Mouse (Mus musculus) lung, embryonic 16.5 days (tissue): ENCODE data around the gene Grin3b. TPM values are rescaled to one million over a fixed set of nuclear protein-coding genes. Genes with fewer than 3 reads are reported as not detected.

Experiments
- ATAC-seq: fragments of 200-750 bp; cut with Nextera tagmentation; 2 replicates; pipeline ENCODE4 v1.8.0; 2017; ENCODE audit warnings: low read depth, mild to moderate bottlenecking, moderate library complexity
- H3K27ac ChIP-seq: fragments of 300-500 bp; sonication (generic); 2 replicates; pipeline ENCODE4 v1.5.1; 2014; ENCODE audit warnings: mild to moderate bottlenecking, control low read depth, low read length
- H3K27me3 ChIP-seq: fragments of 300-500 bp; sonication (generic); 2 replicates; pipeline ENCODE4 v1.6.1; 2014; ENCODE audit warnings: low read depth, low read length, mixed read lengths; ENCODE audit not compliant: control insufficient read depth, insufficient read depth
- H3K36me3 ChIP-seq: fragments of 300-500 bp; sonication (generic); 2 replicates; pipeline ENCODE4 v1.6.1; 2014; ENCODE audit warnings: low read length; ENCODE audit not compliant: control insufficient read depth, insufficient read depth
- H3K4me1 ChIP-seq: fragments of 300-500 bp; sonication (generic); replicated peaks from 2 replicates; pipeline ENCODE4 v1.6.1; 2014; ENCODE audit warnings: low read length, mixed read lengths; ENCODE audit not compliant: control insufficient read depth, insufficient read depth
- H3K4me2 ChIP-seq: fragments of 300-500 bp; sonication (generic); 2 replicates; pipeline ENCODE4 v1.6.1; 2014; ENCODE audit warnings: low read depth, low read length, control low read depth
- H3K4me3 ChIP-seq: fragments of 300-500 bp; sonication (generic); 2 replicates; pipeline ENCODE4 v1.5.1; 2014; ENCODE audit warnings: mild to moderate bottlenecking, low read length, control low read depth
- H3K9ac ChIP-seq: fragments of 300-500 bp; sonication (generic); 2 replicates; pipeline ENCODE4 v1.6.1; 2014; ENCODE audit warnings: low read length, control low read depth
- H3K9me3 ChIP-seq: fragments of 300-500 bp; sonication (generic); 2 replicates; pipeline ENCODE4 v1.6.1; 2016; ENCODE audit warnings: low read length; ENCODE audit not compliant: control insufficient read depth
- WGBS: fragments of 180-500 bp; shearing (Covaris S2); extraction: QIAGEN DNeasy Blood & Tissue Kit; methylation state at CpG from one replicate; pipeline ENCODE4 v1.1.7; 2014; 5-methylcytosine and 5-hydroxymethylcytosine counted together
- polyA plus RNA-seq: library from polyadenylated mRNA; unstranded; fragments of >200 nt; fragmentation: Nextera tagmentation; extraction: Ambion mirVana; gene quantifications from 2 replicates; pipeline ENCODE4 v1.2.1, GENCODE M21; 2015

Gene Grin3b
- polyA plus RNA-seq, 1 experiment from 2014 or later = 0.25 TPM

DNA sequence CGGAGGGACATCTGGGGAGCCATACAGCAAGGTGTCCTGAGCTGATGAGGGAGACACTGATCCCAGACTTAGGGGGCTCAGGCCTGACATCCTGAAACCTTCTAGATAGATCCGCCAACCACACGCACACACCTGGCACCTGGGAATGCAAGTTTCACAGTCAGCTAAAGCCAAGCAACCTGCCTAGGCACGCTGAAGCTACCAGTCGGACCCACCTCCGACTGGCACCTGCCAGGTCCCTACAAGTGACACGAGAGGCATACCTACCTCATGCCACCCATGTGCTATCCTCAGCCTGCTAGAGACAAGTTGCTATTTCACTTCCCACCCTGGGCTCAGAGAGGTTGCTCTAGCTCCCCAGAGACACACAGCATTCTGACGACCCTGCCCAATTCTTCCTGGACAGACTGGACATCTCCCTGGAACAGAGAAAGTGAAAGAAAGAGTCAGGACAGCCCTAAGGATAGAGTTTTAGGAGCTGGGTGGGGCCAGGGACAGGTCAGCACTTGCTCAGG, 18.8 kb downstream of the Grin3b start:
- peak overlapping the region; percentile 93 for H3K9ac ChIP-seq
- H3K4me2 ChIP-seq = peak overlapping the region; percentile 67
- ATAC-seq = no peak
- peak overlapping the region; percentile 90 for H3K4me3 ChIP-seq
- peak overlapping the region; percentile 98 for H3K27ac ChIP-seq
- H3K4me1 ChIP-seq = peaks cover 44% of the 10 kb centered on the region
- peaks cover 36% of the 10 kb centered on the region for H3K36me3 ChIP-seq
- 15% methylated on average over 8 of the region's 8 CpGs for WGBS
- H3K9me3 ChIP-seq = peaks cover 4% of the 10 kb centered on the region
- no peaks in the 10 kb centered on the region for H3K27me3 ChIP-seq

DNA sequence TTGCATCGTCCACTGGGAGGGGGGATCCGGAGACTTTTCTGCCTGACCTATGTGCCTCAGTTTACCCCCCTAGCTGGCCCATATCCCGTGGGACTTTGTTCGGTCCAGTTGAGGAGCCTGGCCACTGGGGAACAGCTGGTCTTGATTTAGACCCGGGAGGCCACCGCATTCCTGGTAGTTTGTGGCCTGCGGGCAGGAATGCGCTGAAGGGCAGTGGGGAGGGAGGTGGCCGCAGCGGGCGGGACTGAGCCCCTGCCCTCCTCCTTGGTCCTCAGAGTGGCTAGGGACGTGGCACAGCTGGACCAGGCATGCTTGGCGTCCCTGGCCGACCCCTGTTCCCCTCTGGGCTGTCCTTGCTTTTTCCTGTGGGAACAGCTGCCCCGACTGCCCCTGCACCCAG, 19.4 kb downstream of the Grin3b start:
- Histone ChIP-seq H3K36me3 (peaks cover 41% of the 10 kb centered on the region), H3K9ac (peak overlapping the region; percentile 93), H3K4me1 (peaks cover 46% of the 10 kb centered on the region), H3K4me3 (peak overlapping the region; percentile 90), H3K27ac (peak overlapping the region; percentile 98), H3K9me3 (peaks cover 4% of the 10 kb centered on the region), H3K27me3 (no peaks in the 10 kb centered on the region), H3K4me2 (peak overlapping the region; percentile 67)
- peak; percentile 40 for ATAC-seq
- WGBS = 15% methylated on average over 15 of the region's 15 CpGs

DNA sequence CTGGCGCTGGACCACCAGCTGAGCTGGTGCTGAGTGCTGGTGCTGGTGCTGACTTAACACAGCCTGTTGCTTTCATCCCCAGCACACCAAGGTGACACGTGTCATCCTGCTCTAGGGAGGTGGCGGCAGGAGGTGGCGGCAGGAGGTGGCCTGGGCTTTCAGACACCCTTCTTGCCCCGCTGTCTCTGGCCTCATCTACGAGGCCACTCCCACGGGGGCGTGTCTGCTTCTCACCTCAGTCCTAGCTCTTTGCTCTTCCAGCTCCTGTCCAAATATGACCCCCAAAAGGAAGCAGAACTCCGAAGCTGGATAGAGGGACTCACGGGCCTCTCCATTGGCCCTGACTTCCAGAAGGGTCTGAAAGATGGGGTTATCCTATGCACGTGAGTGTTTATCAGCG, 20.6 kb downstream of the Grin3b start:
- Histone ChIP-seq H3K36me3 (peaks cover 45% of the 10 kb centered on the region), H3K9ac (no peak overlapping the region), H3K27ac (no peak overlapping the region), H3K9me3 (peaks cover 4% of the 10 kb centered on the region), H3K4me2 (peak overlapping the region; percentile 33), H3K4me1 (peaks cover 41% of the 10 kb centered on the region), H3K4me3 (0 out of 2 replicates have a peak overlapping the region, but pooled peaks have one; percentile 90), H3K27me3 (no peaks in the 10 kb centered on the region)
- WGBS = 69% methylated on average over 12 of the region's 12 CpGs
- ATAC-seq = no peak

DNA sequence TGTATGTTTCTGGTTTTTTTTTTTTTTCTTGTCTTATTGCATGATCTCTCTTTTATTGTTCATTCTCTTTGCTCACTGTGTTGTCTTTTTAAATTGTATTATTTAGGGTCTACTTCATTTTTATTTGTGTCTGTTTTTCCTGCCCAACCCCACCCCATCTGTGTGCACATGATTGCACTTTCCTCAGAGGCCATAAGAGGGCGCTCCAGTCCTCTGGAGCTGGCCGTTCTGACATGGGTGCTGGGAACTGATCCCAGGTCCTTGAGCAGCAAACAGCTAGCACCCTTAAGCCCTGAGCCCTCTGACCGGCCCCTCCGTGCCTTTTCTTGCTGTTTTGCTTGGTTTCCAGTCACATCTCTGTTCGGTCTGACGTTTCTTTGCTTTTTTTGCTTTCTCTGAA, 21.0 kb downstream of the Grin3b start:
- Histone ChIP-seq H3K27me3 (no peaks in the 10 kb centered on the region), H3K36me3 (peaks cover 45% of the 10 kb centered on the region), H3K4me2 (no peak overlapping the region; the same call in 1 of the 2 replicates), H3K9me3 (peaks cover 4% of the 10 kb centered on the region), H3K27ac (no peak overlapping the region), H3K4me3 (no peak overlapping the region), H3K4me1 (peaks cover 37% of the 10 kb centered on the region), H3K9ac (no peak overlapping the region)
- ATAC-seq = no peak
- WGBS = 89% methylated on average over 6 of the region's 6 CpGs

DNA sequence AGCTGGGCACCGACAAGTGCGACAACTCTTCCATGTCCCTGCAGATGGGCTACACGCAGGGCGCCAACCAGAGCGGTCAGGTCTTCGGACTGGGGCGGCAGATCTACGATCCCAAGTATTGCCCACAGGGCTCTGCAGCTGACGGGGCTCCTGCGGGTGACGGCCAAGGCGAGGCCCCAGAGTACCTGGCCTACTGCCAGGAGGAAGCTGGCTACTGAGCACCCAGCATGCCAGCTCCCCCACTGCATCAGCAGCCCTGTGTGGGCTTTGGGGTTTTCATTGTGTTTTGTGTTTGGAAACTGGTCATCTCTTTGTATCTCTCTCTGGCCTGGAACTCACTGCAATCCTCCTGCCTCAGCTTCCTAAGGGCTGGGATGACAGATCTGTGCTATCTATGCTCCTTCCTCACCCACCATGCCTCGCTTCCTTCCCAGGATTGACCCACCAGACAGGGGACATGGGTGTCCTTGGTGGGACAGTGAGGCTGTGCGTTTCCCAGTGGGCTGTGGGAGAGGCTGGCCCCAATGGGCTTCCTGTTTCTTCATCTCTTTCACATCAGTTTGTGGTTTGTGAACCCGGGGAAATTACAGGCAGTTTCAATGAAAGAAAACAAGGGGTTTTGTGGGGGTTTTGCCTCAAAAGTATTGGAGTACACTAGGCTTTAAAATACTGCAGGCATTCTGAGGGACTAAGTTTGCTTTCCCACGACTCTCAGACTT, 24.0 kb downstream of the Grin3b start:
- no peak overlapping the region for H3K9ac ChIP-seq
- ATAC-seq = no peak
- no peak overlapping the region for H3K4me3 ChIP-seq
- peaks cover 26% of the 10 kb centered on the region for H3K4me1 ChIP-seq
- 77% methylated on average over 16 of the region's 16 CpGs for WGBS
- no peaks in the 10 kb centered on the region for H3K27me3 ChIP-seq
- H3K36me3 ChIP-seq = peaks cover 45% of the 10 kb centered on the region
- H3K4me2 ChIP-seq = no peak overlapping the region
- no peak overlapping the region for H3K27ac ChIP-seq
- peaks cover 4% of the 10 kb centered on the region for H3K9me3 ChIP-seq

DNA sequence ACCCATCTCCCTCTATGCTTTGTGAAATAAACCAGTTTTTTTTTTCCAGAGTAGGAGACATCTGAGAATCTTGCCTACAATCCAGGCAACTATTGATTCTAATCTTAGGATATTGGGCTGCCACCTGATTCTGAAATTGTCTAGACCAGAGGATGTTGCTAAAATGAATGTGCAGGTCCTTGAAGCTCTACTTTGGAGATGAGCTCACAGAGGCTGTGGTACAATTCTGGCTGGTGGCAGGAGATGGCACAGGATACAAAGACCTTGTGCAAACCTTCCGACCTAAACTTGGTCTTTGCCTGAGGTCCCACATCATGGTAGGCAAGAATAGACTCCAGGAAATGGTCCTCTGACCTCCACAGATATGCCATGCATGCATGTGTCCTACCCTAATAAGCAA, 25.1 kb downstream of the Grin3b start:
- WGBS = 63% methylated on average over 1 of the region's 1 CpGs
- no peak for ATAC-seq
- Histone ChIP-seq H3K27ac (peak overlapping the region; percentile 2; the same call in 1 of the 2 replicates), H3K4me2 (no peak overlapping the region), H3K9ac (no peak overlapping the region), H3K9me3 (peaks cover 4% of the 10 kb centered on the region), H3K36me3 (peaks cover 45% of the 10 kb centered on the region), H3K27me3 (no peaks in the 10 kb centered on the region), H3K4me1 (peaks cover 21% of the 10 kb centered on the region), H3K4me3 (no peak overlapping the region)

DNA sequence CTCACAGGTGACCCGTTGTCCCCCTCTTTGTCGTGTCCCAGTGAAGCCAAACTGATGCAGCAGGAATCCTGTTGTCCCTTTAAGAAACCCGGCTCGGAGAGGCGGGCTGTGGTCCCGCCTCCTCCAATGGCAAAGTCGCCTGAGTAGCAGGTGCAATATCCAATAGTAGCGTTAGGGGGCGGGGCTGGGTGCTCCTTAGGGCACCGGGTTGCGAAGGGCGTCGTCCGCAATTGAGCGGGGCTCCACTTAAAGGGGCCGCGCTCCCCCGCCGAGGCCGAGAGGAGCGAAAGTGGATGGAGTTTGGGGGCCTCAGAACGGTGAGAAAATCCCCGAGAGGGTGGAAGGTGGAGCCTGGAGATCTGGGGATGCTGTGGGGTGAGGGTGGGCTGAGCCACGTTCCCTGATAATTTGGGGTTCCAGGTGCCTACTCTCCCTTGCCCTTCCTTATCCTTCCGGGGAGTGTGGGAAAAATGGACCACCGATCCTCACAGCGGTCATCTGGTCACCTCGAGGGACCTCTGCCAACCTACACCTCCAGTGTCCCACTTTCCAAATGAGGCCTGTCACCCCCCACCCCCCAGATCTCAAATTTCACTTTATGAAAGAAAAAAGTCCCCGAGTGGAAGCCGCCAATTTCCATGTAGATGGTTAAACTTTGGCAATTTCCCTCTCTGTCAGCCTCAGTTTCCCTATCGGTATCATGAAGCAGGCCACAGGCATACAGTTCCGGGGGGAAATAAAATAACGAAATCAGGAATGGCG, 25.9 kb downstream of the Grin3b start, which contains the start of gene Abca7:
Gene Abca7, plus strand, starts transcription at position 223 of the 762 bp plus-strand sequence.
- H3K4me3 ChIP-seq = peak within 1 kb of the TSS; percentile 57
- ATAC-seq = peak; percentile 88
- no peaks in the 10 kb centered on the region for H3K27me3 ChIP-seq
- peaks cover 38% of the 10 kb centered on the region for H3K36me3 ChIP-seq
- H3K27ac ChIP-seq = peak within 1 kb of the TSS; percentile 32
- under 1% methylated on average over 34 of the region's 34 CpGs for WGBS
- peak within 1 kb of the TSS; percentile 83 for H3K4me2 ChIP-seq
- H3K9ac ChIP-seq = peak within 1 kb of the TSS; percentile 62
- peaks cover 14% of the 10 kb centered on the region for H3K4me1 ChIP-seq
- peaks cover 3% of the 10 kb centered on the region for H3K9me3 ChIP-seq

DNA sequence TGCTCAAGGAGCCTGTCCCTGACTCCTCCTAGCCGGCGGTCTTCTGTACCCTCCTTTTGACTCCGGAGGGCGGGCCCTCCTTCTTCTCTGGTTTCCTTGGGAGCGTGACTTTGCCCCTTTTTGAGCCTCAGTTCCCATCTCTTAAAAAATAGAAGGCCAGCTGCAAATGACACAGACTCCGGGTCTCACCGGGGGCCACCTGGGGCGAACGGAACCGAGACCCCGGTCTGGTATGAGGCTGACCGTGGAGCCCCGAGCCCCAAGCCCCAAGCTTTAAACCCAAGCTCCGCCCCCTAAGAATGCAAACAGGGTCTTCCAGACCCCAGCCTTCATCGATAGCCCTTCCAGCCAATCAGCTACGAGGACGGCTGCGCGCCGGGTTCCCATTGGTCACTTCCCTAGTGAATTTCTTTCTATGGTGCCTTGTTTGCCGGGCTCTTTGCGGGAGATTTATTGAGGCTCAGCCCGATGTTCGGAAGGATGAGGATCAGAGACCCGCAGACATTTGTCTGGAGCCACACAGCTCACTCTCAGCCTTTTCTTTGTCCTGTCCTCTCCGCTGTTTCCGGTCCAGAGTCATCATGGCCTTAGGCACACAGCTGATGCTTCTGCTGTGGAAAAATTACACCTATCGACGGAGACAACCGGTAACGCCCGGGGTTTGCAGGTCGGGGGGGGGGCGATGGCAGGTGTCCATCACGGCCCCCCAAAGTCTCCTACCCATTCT, 26.7 kb downstream of the Grin3b start:
- peaks cover 30% of the 10 kb centered on the region for H3K36me3 ChIP-seq
- no peaks in the 10 kb centered on the region for H3K27me3 ChIP-seq
- peak overlapping the region; percentile 57 for H3K4me3 ChIP-seq
- H3K9ac ChIP-seq = peak overlapping the region; percentile 62
- peak; percentile 54 for ATAC-seq
- peak overlapping the region; percentile 83 for H3K4me2 ChIP-seq
- H3K4me1 ChIP-seq = peaks cover 14% of the 10 kb centered on the region
- no peaks in the 10 kb centered on the region for H3K9me3 ChIP-seq
- peak overlapping the region; percentile 32 for H3K27ac ChIP-seq
- under 1% methylated on average over 35 of the region's 35 CpGs for whole genome bisulfite sequencing
